Mouse (Mus musculus) kidney, embryonic 16.5 days (tissue): Measurements from ENCODE around the gene Glyr1. TPM values are rescaled to one million over a fixed set of nuclear protein-coding genes. Genes with fewer than 3 reads are reported as not detected.

ENCODE experiments used
- ATAC-seq: fragments of 200-750 bp; cut with Nextera tagmentation; 2 replicates; pipeline ENCODE4 v1.8.0; 2017; ENCODE audit warnings: moderate TSS enrichment; ENCODE audit not compliant: low FRiP score, low TSS enrichment
- H3K27ac ChIP-seq: fragments of 300-500 bp; sonication (generic); 2 replicates; pipeline ENCODE4 v1.5.1; 2014; ENCODE audit warnings: low read length
- H3K27me3 ChIP-seq: fragments of 300-500 bp; sonication (generic); 2 replicates; pipeline ENCODE4 v1.6.1; 2014; ENCODE audit warnings: low read length, control low read depth, mixed read lengths; ENCODE audit not compliant: insufficient read depth
- H3K36me3 ChIP-seq: fragments of 300-500 bp; sonication (generic); 2 replicates; pipeline ENCODE4 v1.6.1; 2014; ENCODE audit warnings: low read length, control low read depth, mixed read lengths; ENCODE audit not compliant: insufficient read depth
- H3K4me1 ChIP-seq: fragments of 300-500 bp; sonication (generic); 2 replicates; pipeline ENCODE4 v1.6.1; 2014; ENCODE audit warnings: low read length, control low read depth, mixed read lengths; ENCODE audit not compliant: insufficient read depth
- H3K4me2 ChIP-seq: fragments of 300-500 bp; sonication (generic); replicated peaks from 2 replicates; pipeline ENCODE4 v1.6.1; 2014; ENCODE audit warnings: low read depth, low read length
- H3K4me3 ChIP-seq: fragments of 300-500 bp; sonication (generic); 2 replicates; pipeline ENCODE4 v1.5.1; 2014; ENCODE audit warnings: mild to moderate bottlenecking, low read length
- H3K9ac ChIP-seq: fragments of 300-500 bp; sonication (generic); replicated peaks from 2 replicates; pipeline ENCODE4 v1.6.1; 2014; ENCODE audit warnings: low read length
- H3K9me3 ChIP-seq: fragments of 300-500 bp; sonication (generic); 2 replicates; pipeline ENCODE4 v1.6.1; 2016; ENCODE audit warnings: low read length, control low read depth
- WGBS: fragments of 180-500 bp; shearing (Covaris S2); extraction: QIAGEN DNeasy Blood & Tissue Kit; methylation state at CpG from one replicate; pipeline ENCODE4 v1.1.7; 2014; 5-methylcytosine and 5-hydroxymethylcytosine counted together
- polyA plus RNA-seq: library from polyadenylated mRNA; unstranded; fragments of >200 nt; fragmentation: Nextera tagmentation; extraction: Ambion mirVana; gene quantifications from 2 replicates; pipeline ENCODE4 v1.2.1, GENCODE M21; 2015

The Glyr1 gene
- polyA plus RNA-seq, 1 experiment from 2014 or later = 176 TPM

DNA sequence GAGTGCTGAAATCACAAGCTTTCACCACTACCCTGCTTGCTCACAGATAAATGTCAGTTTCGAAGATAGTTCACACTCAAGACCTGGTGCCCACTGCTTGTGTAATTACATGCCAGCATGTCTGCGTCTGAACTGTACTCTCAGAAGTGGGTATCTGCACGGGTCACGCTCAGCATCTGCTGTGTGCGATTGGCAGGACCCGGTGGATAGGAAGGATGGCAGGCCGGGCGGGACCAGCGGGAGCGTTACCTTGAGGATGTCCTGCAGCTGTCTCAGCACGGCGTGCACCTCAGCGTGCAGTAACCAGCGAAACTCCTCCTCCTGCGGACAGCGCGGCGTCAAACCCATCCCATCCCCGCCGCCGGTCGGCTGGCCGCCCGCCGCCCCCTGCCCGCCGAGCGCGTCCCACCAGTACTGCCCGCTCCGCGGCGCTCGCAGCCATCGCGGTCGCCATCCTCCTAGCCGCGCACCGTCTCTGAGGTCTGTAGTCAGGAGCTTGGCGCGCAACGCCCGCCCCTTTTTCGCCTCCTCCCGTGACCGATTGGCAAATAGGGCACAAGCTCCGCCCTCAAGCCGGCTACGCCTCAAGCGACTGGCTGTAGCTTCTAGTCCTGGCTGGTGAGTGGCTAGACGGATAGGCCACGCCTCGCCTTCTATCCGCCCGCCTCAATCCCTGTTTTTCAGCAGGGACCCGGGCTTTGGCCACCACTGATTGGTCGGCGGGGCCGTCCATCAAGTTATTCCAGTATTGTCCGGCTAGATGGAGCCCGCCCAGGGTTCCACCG lies 36.4 kb downstream of the Glyr1 start, which contains the start of gene Rogdi:
Rogdi (minus strand) TSS at position 500 of the 785 bp plus-strand sequence.
- Histone ChIP-seq H3K36me3 (peaks cover 32% of the 10 kb centered on the region), H3K4me2 (peak within 1 kb of the TSS; percentile 90), H3K4me1 (peaks cover 13% of the 10 kb centered on the region), H3K9me3 (no peaks in the 10 kb centered on the region), H3K27ac (peak within 1 kb of the TSS; percentile 78), H3K4me3 (peak within 1 kb of the TSS; percentile 78), H3K27me3 (no peaks in the 10 kb centered on the region), H3K9ac (peak within 1 kb of the TSS; percentile 75)
- under 1% methylated on average over 62 of the region's 63 CpGs for WGBS
- peak; percentile 99 for ATAC-seq

DNA sequence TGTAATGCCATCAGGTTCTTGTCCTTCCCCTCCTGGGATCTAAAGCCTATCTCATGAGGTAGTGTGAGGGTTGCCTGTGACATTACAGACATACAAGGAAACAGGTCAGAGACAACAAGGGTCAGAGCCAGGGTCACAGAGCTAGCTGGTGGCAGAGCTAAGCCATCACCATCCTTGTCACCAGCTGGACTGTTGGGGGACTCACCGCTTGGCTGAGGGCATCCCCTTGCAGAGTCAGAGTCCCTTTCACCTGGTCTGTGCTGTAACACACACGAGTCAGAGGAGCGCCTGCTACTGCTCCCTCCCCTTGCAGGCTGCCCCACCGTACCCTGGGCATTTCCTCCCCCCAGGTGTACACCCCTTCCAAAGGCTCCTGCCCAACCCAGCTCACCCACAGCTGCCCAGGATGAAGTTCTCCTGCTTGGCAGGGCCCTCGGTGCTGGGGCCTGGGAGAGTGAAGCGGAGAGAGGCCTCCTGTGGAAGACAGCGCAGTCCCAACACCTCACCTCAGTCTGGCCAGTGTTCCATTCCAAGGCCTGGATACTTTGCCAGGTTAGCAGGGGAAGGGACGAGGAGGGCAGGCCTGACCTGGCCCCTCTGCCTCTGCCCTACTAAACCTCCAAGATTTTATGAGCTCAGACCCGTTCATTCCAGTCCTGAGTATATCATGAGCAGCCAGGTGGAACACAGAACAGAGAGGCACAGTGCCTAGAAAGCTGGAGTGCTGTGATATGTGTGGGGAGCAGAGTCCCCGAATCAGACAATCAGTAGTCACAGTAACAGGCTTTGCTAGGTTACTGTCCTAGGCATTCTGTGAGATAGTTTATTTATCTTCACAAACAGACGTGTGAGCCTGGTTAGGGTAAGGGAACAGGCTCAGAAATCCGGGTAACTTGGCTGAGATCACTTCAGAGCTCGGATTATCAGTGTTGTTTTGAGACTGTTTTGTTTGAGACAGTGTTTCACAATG lies 37.3 kb downstream of the Glyr1 start:
- 41% methylated on average over 13 of the region's 13 CpGs for WGBS
- peaks cover 28% of the 10 kb centered on the region for H3K36me3 ChIP-seq
- peak overlapping the region; percentile 78 for H3K27ac ChIP-seq
- no peaks in the 10 kb centered on the region for H3K27me3 ChIP-seq
- H3K4me1 ChIP-seq = peaks cover 13% of the 10 kb centered on the region
- peak; percentile 33; the same call in 1 of the 2 replicates for ATAC-seq
- H3K4me2 ChIP-seq = peak overlapping the region; percentile 90
- H3K4me3 ChIP-seq = peak overlapping the region; percentile 78
- peak overlapping the region; percentile 75 for H3K9ac ChIP-seq
- H3K9me3 ChIP-seq = no peaks in the 10 kb centered on the region

DNA sequence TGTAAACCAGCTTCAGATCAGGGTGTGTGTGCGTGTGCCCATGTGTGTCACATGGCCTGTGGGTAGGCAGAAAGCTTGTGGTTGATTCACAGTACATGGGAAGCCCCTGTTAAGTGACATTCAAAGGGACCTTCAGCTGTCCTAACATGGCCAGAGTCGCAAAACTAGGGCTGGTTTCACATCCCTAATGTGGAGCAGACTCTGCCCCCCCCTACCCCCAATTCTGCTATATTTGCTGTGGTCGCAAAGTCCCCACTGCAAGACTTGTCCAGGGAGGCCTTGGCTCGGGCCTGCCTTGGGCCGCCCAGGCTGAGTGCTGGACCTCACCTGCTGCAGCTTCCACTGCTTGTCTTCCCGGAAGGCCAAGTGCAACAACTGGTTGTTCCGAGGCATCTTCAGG lies 38.4 kb downstream of the Glyr1 start:
- Histone ChIP-seq H3K9me3 (no peaks in the 10 kb centered on the region), H3K27me3 (no peaks in the 10 kb centered on the region), H3K4me1 (peaks cover 13% of the 10 kb centered on the region), H3K4me3 (no peak overlapping the region), H3K36me3 (peaks cover 18% of the 10 kb centered on the region), H3K27ac (no peak overlapping the region), H3K4me2 (no peak overlapping the region), H3K9ac (no peak overlapping the region)
- WGBS = 89% methylated on average over 7 of the region's 7 CpGs
- no peak for ATAC-seq

DNA sequence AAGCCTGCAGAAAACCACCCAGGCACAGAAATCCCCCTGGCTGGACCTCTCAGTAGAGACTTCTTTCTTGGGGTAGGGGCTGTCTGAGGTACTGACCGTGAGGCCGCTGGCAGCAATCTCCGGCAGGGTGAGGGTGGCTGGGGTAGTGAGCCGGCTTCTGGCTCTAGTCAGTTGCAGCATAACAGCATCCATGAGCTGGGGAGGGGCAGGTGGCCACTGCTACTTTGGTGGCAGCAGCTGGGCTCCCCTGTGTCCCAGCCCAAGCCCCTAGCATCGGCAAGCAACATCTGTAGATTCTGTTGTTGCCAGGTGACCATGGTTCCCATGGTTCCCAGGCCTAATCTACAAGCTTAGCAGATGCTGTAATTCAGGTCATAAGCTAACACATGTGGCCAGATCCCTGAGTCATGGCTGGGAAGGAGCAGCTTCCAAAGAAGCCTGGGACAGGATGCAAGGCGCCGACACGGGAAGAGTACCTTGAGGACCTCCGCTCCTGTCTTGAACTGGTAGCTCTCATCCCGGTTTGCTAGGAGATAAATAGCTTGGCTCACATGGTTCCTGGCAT lies 39.2 kb downstream of the Glyr1 start:
- Histone ChIP-seq H3K36me3 (peaks cover 12% of the 10 kb centered on the region), H3K4me3 (no peak overlapping the region), H3K4me2 (no peak overlapping the region), H3K27me3 (no peaks in the 10 kb centered on the region), H3K9ac (no peak overlapping the region), H3K4me1 (peaks cover 13% of the 10 kb centered on the region), H3K9me3 (no peaks in the 10 kb centered on the region), H3K27ac (no peak overlapping the region)
- no peak for ATAC-seq
- WGBS = 89% methylated on average over 10 of the region's 10 CpGs

DNA sequence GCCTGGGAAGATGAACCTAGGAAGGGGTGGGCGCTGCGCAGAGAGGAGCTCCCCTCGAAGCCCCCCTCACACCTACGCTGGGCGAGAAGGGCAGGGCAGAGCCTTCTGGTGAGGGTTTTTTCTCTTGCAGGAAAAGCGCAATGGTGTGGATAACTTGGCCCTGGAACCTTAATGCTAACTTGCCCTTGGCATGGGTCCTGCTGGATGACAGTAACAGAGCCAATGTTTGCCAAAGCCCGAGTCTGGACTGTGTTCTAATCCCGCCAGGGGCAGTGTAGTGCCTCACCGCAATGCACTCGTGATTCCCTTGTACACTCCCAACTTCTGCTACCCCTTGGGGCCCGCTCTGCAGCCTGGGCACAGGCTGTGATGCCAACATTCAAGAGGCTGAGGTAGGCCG lies 41.6 kb downstream of the Glyr1 start:
- Histone ChIP-seq H3K27me3 (no peaks in the 10 kb centered on the region), H3K4me3 (no peak overlapping the region; the same call in 1 of the 2 replicates), H3K9ac (0 out of 2 replicates have a peak overlapping the region, but pooled peaks have one; percentile 5), H3K27ac (no peak overlapping the region), H3K36me3 (0 out of 2 replicates have a peak, but pooled peaks cover 7% of the 10 kb centered on the region), H3K9me3 (no peaks in the 10 kb centered on the region), H3K4me2 (peak overlapping the region; percentile 34), H3K4me1 (peaks cover 13% of the 10 kb centered on the region)
- WGBS = 82% methylated on average over 12 of the region's 12 CpGs
- ATAC-seq = no peak

DNA sequence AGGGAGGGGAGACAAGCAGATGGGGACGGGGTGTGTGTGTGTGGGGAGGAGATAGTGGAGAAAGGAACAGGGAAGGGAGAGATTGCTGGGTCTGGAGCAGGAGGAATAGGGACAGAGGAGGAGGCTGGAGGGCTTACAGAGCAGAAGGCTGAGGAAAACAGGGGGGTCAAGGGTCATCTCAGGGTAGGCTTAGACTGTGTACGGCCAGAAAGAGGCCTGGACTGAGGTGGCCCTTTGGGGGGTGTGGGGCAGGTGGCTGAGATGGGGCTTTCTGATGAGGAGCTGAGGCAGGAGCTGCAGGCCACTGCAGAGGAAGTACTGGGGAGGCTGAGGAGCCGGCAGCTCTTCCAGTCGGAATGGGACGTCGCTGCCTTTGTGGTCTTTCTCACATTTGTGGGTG lies 42.2 kb downstream of the Glyr1 start:
- 50% methylated on average over 6 of the region's 6 CpGs for WGBS
- Histone ChIP-seq H3K4me3 (peak overlapping the region; percentile 14; the same call in 1 of the 2 replicates), H3K36me3 (0 out of 2 replicates have a peak, but pooled peaks cover 7% of the 10 kb centered on the region), H3K4me2 (peak overlapping the region; percentile 34), H3K27me3 (no peaks in the 10 kb centered on the region), H3K27ac (no peak overlapping the region), H3K4me1 (peaks cover 8% of the 10 kb centered on the region), H3K9me3 (no peaks in the 10 kb centered on the region), H3K9ac (peak overlapping the region; percentile 5; the same call in 1 of the 2 replicates)
- 0 out of 2 replicates have a peak, but pooled peaks have one; percentile 20 for ATAC-seq

DNA sequence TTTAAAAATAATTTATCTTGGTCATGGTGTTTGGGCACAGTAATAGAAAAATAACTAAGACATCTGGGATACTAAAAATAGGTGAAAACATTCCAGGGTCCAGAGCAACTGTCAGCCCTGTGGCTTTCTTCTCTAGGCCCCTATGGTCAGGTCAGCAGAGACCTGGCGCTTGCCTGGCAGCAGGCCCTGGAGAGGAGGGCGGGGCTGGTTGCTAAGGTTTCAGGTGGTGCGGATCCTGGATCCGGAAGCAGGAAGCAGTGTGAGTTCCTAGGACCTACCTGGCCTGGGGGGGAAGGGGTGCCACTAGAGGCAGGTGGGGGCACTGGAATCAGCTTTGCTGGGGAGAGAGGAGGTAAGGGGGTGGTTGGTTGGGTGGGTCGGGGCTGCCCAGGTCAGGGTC lies 42.6 kb downstream of the Glyr1 start, which contains the start of gene Smim22:
Smim22 (plus strand) TSS at position 222 of the 400 bp plus-strand sequence.
- no peaks in the 10 kb centered on the region for H3K9me3 ChIP-seq
- no peak within 1 kb of the TSS for H3K27ac ChIP-seq
- 42% methylated on average over 5 of the region's 5 CpGs for WGBS
- peaks cover 4% of the 10 kb centered on the region for H3K4me1 ChIP-seq
- H3K4me3 ChIP-seq = peak within 1 kb of the TSS; percentile 14; the same call in 1 of the 2 replicates
- 0 out of 2 replicates have a peak, but pooled peaks cover 7% of the 10 kb centered on the region for H3K36me3 ChIP-seq
- peak within 1 kb of the TSS; percentile 5; the same call in 1 of the 2 replicates for H3K9ac ChIP-seq
- peak within 1 kb of the TSS; percentile 34 for H3K4me2 ChIP-seq
- peak; percentile 68 for ATAC-seq
- H3K27me3 ChIP-seq = no peaks in the 10 kb centered on the region

DNA sequence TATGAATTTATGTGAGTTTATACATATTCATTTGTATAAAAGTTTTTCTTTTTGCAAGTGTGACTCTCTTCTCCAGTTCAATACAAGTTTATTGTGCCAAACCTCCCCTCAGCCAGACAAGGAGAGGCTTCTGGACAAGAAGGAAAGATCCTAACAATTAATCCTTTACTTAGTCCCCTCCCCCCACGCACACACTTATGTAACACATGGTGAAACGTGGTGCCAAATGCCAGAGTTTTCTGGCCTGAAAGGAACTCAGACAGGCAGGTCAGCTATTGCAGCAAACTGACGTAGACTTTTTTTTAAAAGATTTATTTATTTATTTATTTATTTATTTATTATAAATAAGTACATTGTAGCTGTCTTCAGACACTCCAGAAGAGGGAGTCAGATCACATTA lies 49.1 kb downstream of the Glyr1 start:
- WGBS = 71% methylated on average over 3 of the region's 3 CpGs
- no peak for ATAC-seq
- no peaks in the 10 kb centered on the region for H3K27me3 ChIP-seq

DNA sequence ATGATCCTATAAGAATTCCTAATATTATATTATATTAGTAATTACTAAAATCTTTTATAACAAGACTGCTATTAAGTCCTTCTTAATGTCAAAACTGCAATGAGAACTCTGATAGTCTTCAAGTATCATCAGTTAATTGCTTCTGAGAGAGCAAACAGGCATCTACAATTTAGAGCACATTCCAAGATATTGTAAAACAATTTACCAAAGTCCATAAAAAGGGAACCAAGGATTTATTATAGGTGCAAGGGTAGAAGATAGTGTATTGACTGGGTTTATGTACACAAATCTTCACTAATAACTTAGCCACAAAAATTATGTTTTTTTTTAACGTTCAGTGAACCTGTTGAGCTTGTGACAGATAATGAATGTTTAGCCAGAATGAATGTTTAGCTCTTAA lies 50.7 kb downstream of the Glyr1 start:
- H3K36me3 ChIP-seq = no peaks in the 10 kb centered on the region
- H3K4me3 ChIP-seq = no peak overlapping the region
- H3K9me3 ChIP-seq = no peaks in the 10 kb centered on the region
- no peak overlapping the region for H3K4me2 ChIP-seq
- ATAC-seq = no peak
- H3K4me1 ChIP-seq = 0 out of 2 replicates have a peak, but pooled peaks cover 2% of the 10 kb centered on the region
- WGBS = 58% methylated on average over 1 of the region's 1 CpGs
- no peak overlapping the region for H3K27ac ChIP-seq
- H3K9ac ChIP-seq = no peak overlapping the region
- H3K27me3 ChIP-seq = no peaks in the 10 kb centered on the region

More for the DNA sequence above, 49.1 kb downstream of the Glyr1 start:
- Histone ChIP-seq H3K9me3 (no peaks in the 10 kb centered on the region), H3K4me1 (0 out of 2 replicates have a peak, but pooled peaks cover 2% of the 10 kb centered on the region), H3K27ac (no peak overlapping the region), H3K9ac (no peak overlapping the region), H3K4me3 (no peak overlapping the region), H3K36me3 (no peaks in the 10 kb centered on the region), H3K4me2 (no peak overlapping the region)
